Mouse (Mus musculus) heart, postnatal 14 days (tissue): ENCODE measurements around the gene Hfe. TPM values are rescaled to one million over a fixed set of nuclear protein-coding genes. Genes with fewer than 3 reads are reported as not detected.

ENCODE experiments used
- microRNA-seq, 2 experiments: library from miRNA; unstranded; fragments of <30 nt; microRNA quantifications; one replicate each; pipeline ENCODE4 v1.2.0; 2021 to 2022
- total RNA-seq, 2 experiments: library from RNA; stranded (reverse); gene quantifications; 2 replicates each; pipeline ENCODE4 v1.2.3; 2021

The Hfe gene
- total RNA-seq, 2 experiments from 2014 or later = 39.5 to 41.3 TPM

Small RNA genes lying within 50 kb of the gene (microRNA-seq; reads per million reads assigned to microRNA genes)
- 0 reads per million in 2 experiments for gene Gm44314
- 0 reads per million in 2 experiments for gene Gm44350
- 0 reads per million in 2 experiments for gene Gm44484

Other genes with a start within 250 kb of the Hfe start
- gene Btn1a1, start 245.0 kb downstream of the Hfe start, total RNA-seq = not detected
- not detected for gene Btn2a2, start 222.0 kb downstream of the Hfe start, total RNA-seq
- gene Hist1h4h, start 179.8 kb downstream of the Hfe start, total RNA-seq = 100 to 1,000 TPM; 465 to 538 TPM
- 100 to 1,000 TPM in 1 of 2 experiments, 10 to 100 TPM in 1; 49.0 to 131 TPM for gene Hist1h2af, start 176.9 kb downstream of the Hfe start, total RNA-seq
- 10 to 100 TPM; 13.1 to 34.3 TPM for gene Hist1h3g, start 175.4 kb downstream of the Hfe start, total RNA-seq
- 1 to 10 TPM; 3.7 to 7.4 TPM for gene Hist1h2bh, start 167.5 kb downstream of the Hfe start, total RNA-seq
- 10 to 100 TPM; 21.6 to 40.3 TPM for gene Hist1h3f, start 166.8 kb downstream of the Hfe start, total RNA-seq
- 100 to 1,000 TPM; 106 to 209 TPM for gene Hist1h4f, start 159.2 kb downstream of the Hfe start, total RNA-seq
- 10 to 100 TPM in 1 of 2 experiments, 1 to 10 TPM in 1; 5.2 to 11.7 TPM for gene Hist1h1d, start 157.6 kb downstream of the Hfe start, total RNA-seq
- gene Hist1h3e, start 148.5 kb downstream of the Hfe start, total RNA-seq = 10 to 100 TPM; 49.0 to 79.9 TPM
- gene Hist1h2ae, start 139.6 kb downstream of the Hfe start, total RNA-seq = 10 to 100 TPM in 1 of 2 experiments, 1 to 10 TPM in 1; 8.6 to 27.9 TPM
- gene Hist1h2bg, start 139.5 kb downstream of the Hfe start, total RNA-seq = 100 to 1,000 TPM; 100 to 175 TPM
- 10 to 100 TPM; 45.4 to 89.0 TPM for gene Hist1h2bf, start 136.7 kb downstream of the Hfe start, total RNA-seq
- 10 to 100 TPM; 15.1 to 24.5 TPM for gene Hist1h2ad, start 136.5 kb downstream of the Hfe start, total RNA-seq
- 10 to 100 TPM in 1 of 2 experiments, 1 to 10 TPM in 1; 7.8 to 17.6 TPM for gene Hist1h3d, start 135.1 kb downstream of the Hfe start, total RNA-seq
- 100 to 1,000 TPM in 1 of 2 experiments, 10 to 100 TPM in 1; 92.0 to 119 TPM for gene Hist1h4d, start 129.3 kb downstream of the Hfe start, total RNA-seq
- gene Hist1h2be, start 89.7 kb downstream of the Hfe start, total RNA-seq = 10 to 100 TPM; 10.5 to 16.6 TPM
- gene Hist1h1e, start 88.3 kb downstream of the Hfe start, total RNA-seq = 10 to 100 TPM; 56.8 to 68.5 TPM
- 1 to 10 TPM; 2.0 to 3.7 TPM for gene Hist1h2ac, start 26.9 kb downstream of the Hfe start, total RNA-seq
- gene Hist1h2bc, start 26.7 kb downstream of the Hfe start, total RNA-seq = 10 to 100 TPM; 48.8 to 56.9 TPM
- under 1 TPM; 0.31 to 0.32 TPM for gene Hist1h1t, start 15.0 kb downstream of the Hfe start, total RNA-seq
- gene Hist1h4c, start 12.4 kb downstream of the Hfe start, total RNA-seq = 10 to 100 TPM; 62.9 to 77.3 TPM
- 100 to 1,000 TPM; 200 to 202 TPM for gene Hist1h1c, start 28.0 kb upstream of the Hfe start, total RNA-seq
- gene Hist1h3c, start 34.7 kb upstream of the Hfe start, total RNA-seq = 10 to 100 TPM; 21.1 to 58.2 TPM
- 10 to 100 TPM; 26.5 to 61.9 TPM for gene Hist1h2bb, start 35.9 kb upstream of the Hfe start, total RNA-seq
- 100 to 1,000 TPM in 1 of 2 experiments, 10 to 100 TPM in 1; 54.2 to 146 TPM for gene Hist1h2ab, start 40.3 kb upstream of the Hfe start, total RNA-seq
- 100 to 1,000 TPM in 1 of 2 experiments, 10 to 100 TPM in 1; 70.3 to 154 TPM for gene Hist1h3b, start 41.4 kb upstream of the Hfe start, total RNA-seq
- 10 to 100 TPM; 44.8 to 83.6 TPM for gene Hist1h4b, start 46.2 kb upstream of the Hfe start, total RNA-seq
- gene Hist1h4a, start 50.4 kb upstream of the Hfe start, total RNA-seq = 10 to 100 TPM; 33.4 to 91.7 TPM
- 100 to 1,000 TPM in 1 of 2 experiments, 10 to 100 TPM in 1; 55.1 to 114 TPM for gene Hist1h3a, start 51.5 kb upstream of the Hfe start, total RNA-seq
- gene Hist1h1a, start 52.8 kb upstream of the Hfe start, total RNA-seq = 10 to 100 TPM; 28.9 to 69.7 TPM
- gene Trim38, start 59.1 kb upstream of the Hfe start, total RNA-seq = not detected
- not detected for gene Slc17a2, start 96.1 kb upstream of the Hfe start, total RNA-seq
- not detected for gene Slc17a3, start 128.6 kb upstream of the Hfe start, total RNA-seq
- not detected for gene Slc17a1, start 156.9 kb upstream of the Hfe start, total RNA-seq
- not detected for gene Slc17a4, start 204.2 kb upstream of the Hfe start, total RNA-seq
- not detected for gene Hist1h2ba, start 223.3 kb upstream of the Hfe start, total RNA-seq
- not detected for gene Hist1h2aa, start 223.6 kb upstream of the Hfe start, total RNA-seq